Mouse (Mus musculus) CD4-positive, CD25-positive, alpha-beta regulatory T cell, adult 2 months (primary cell): ENCODE data around the gene Gjb3.

Source experiments
- DNase-seq: peaks from one replicate; pipeline ENCODE4 v3.0.0-alpha.2; 2012; ENCODE audit warnings: low read depth, low spot score

Gene Gjb3

GRCm38 (mm10) chr4:127286907-127287306 lies 43.7 kb downstream of the Gjb3 start:
- no peak for DNase-seq

GRCm38 (mm10) chr4:127279241-127279640 lies 51.4 kb downstream of the Gjb3 start:
- no peak for DNase-seq

GRCm38 (mm10) chr4:127278451-127279001 lies 52.1 kb downstream of the Gjb3 start:
- no peak for DNase-seq
